Mouse (Mus musculus) kidney, embryonic 15.5 days (tissue): ENCODE data around the gene Manba. TPM values are rescaled to one million over a fixed set of nuclear protein-coding genes. Genes with fewer than 3 reads are reported as not detected.
A peak's percentile ranks its signal among the peaks of the same experiment; 100 is the strongest.

Source experiments
- ATAC-seq: fragments of 200-750 bp; cut with Nextera tagmentation; replicated peaks from 2 replicates; pipeline ENCODE4 v1.8.0; 2017; ENCODE audit warnings: moderate TSS enrichment; ENCODE audit not compliant: low FRiP score
- H3K27ac ChIP-seq: fragments of 300-500 bp; sonication (generic); 2 replicates; pipeline ENCODE4 v1.5.1; 2015; ENCODE audit warnings: mild to moderate bottlenecking, inconsistent platforms
- H3K27me3 ChIP-seq: fragments of 300-500 bp; sonication (generic); 2 replicates; pipeline ENCODE4 v1.6.1; 2015; ENCODE audit warnings: inconsistent platforms
- H3K36me3 ChIP-seq: fragments of 300-500 bp; sonication (generic); 2 replicates; pipeline ENCODE4 v1.6.1; 2015; ENCODE audit warnings: inconsistent platforms
- H3K4me1 ChIP-seq: fragments of 300-500 bp; sonication (generic); 2 replicates; pipeline ENCODE4 v1.6.1; 2015; ENCODE audit warnings: inconsistent platforms
- H3K4me2 ChIP-seq: fragments of 300-500 bp; sonication (generic); 2 replicates; pipeline ENCODE4 v1.6.1; 2015; ENCODE audit warnings: moderate library complexity, mild to moderate bottlenecking, inconsistent platforms
- H3K4me3 ChIP-seq: fragments of 300-500 bp; sonication (generic); replicated peaks from 2 replicates; pipeline ENCODE4 v1.5.1; 2015; ENCODE audit warnings: mild to moderate bottlenecking, inconsistent platforms
- H3K9ac ChIP-seq: fragments of 300-500 bp; sonication (generic); 2 replicates; pipeline ENCODE4 v1.6.1; 2015; ENCODE audit warnings: mild to moderate bottlenecking, inconsistent platforms
- H3K9me3 ChIP-seq: fragments of 300-500 bp; sonication (generic); replicated peaks from 2 replicates; pipeline ENCODE4 v1.6.1; 2016; ENCODE audit warnings: inconsistent platforms
- WGBS: fragments of 180-500 bp; shearing (Covaris S2); methylation state at CpG from one replicate; pipeline ENCODE4 v1.1.7; 2015; ENCODE audit warnings: mixed read lengths; 5-methylcytosine and 5-hydroxymethylcytosine counted together
- polyA plus RNA-seq: library from polyadenylated mRNA; unstranded; fragments of >200 nt; fragmentation: Nextera tagmentation; extraction: Ambion mirVana; gene quantifications from 2 replicates; pipeline ENCODE4 v1.2.1, GENCODE M21; 2015

The Manba gene
- polyA plus RNA-seq, 1 experiment from 2014 or later: 24.2 TPM

DNA sequence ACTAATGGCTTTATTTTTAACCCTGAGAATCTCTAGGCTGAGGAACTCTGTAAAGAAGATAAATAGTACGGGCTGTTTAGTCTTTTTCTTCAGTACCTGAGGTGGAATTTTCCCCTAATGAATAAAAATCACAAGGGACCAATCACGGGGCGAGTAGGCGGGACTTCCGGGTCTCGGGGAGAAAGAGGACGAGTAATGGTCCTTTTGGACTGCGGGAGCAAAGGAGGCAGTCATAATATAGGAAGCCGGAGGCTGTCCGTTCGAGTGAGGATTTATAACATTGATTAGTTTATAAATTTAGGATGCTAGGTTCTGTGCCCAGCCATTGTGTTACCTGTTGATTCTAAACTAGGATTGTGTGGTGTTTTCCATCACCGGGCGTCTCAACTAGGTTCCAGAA is 86.1 kb downstream of the Manba start:
- H3K9me3 ChIP-seq: no peaks in the 10 kb centered on the region

DNA sequence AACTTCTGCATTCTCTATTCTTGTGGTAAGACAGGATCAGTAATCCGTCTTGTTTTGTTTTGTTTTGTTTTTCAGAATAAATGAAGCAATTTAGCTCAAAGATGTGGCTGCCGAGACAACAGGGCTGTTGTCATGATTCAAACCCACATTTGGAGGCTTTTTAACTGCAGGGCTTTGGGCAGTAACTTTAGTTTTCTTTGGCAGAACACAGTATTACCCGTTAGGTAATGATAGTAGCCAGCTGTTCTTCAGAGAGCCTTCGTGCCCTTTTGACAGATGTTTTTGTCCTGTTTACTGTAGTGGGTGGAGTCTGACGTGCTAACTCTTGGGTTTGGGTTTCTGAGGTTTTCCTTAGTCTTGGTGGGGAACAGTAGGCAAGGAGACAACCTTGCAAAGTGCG is 87.6 kb downstream of the Manba start:
- no peaks in the 10 kb centered on the region for H3K9me3 ChIP-seq
- H3K36me3 ChIP-seq: peaks cover 5% of the 10 kb centered on the region; the same call in 1 of the 2 replicates
- no peak overlapping the region for H3K4me2 ChIP-seq
- peaks cover 15% of the 10 kb centered on the region; the same call in 1 of the 2 replicates for H3K4me1 ChIP-seq
- H3K9ac ChIP-seq: no peak overlapping the region
- WGBS: 41% methylated on average over 6 of the region's 6 CpGs
- no peaks in the 10 kb centered on the region for H3K27me3 ChIP-seq
- no peak for ATAC-seq
- H3K4me3 ChIP-seq: no peak overlapping the region
- no peak overlapping the region for H3K27ac ChIP-seq

More for the DNA sequence above, 86.1 kb downstream of the Manba start:
- peak overlapping the region; percentile 31 for H3K4me2 ChIP-seq
- H3K4me1 ChIP-seq: peaks cover 15% of the 10 kb centered on the region; the same call in 1 of the 2 replicates
- WGBS: 64% methylated on average over 13 of the region's 13 CpGs
- no peak for ATAC-seq
- no peaks in the 10 kb centered on the region for H3K27me3 ChIP-seq
- peaks cover 5% of the 10 kb centered on the region; the same call in 1 of the 2 replicates for H3K36me3 ChIP-seq
- 0 out of 2 replicates have a peak overlapping the region, but pooled peaks have one; percentile 18 for H3K27ac ChIP-seq
- H3K4me3 ChIP-seq: no peak overlapping the region
- H3K9ac ChIP-seq: no peak overlapping the region

DNA sequence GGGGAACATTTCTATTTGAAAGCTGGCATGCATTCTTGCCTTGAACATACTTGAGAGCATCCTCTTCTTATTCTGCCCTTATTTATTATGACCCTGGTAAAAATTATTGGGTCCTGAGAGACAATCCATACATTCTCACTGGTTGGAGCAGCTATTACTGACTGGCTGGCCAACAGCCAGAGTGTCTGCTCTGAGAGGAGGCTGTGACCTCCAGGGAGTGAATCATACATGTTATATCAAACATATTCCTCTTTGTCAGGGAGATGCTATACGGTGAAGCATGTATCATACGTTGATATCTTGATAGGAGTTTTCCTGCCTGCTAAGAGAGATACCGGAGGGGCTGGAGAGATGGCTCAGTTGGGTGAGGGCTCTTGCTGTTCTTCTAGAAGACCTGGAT is 89.7 kb downstream of the Manba start:
- Histone ChIP-seq H3K4me3 (no peak overlapping the region), H3K9me3 (no peaks in the 10 kb centered on the region), H3K36me3 (peaks cover 4% of the 10 kb centered on the region; the same call in 1 of the 2 replicates), H3K4me1 (peaks cover 28% of the 10 kb centered on the region), H3K27ac (no peak overlapping the region), H3K4me2 (no peak overlapping the region), H3K27me3 (no peaks in the 10 kb centered on the region), H3K9ac (no peak overlapping the region)
- 75% methylated on average over 3 of the region's 3 CpGs for WGBS
- no peak for ATAC-seq

DNA sequence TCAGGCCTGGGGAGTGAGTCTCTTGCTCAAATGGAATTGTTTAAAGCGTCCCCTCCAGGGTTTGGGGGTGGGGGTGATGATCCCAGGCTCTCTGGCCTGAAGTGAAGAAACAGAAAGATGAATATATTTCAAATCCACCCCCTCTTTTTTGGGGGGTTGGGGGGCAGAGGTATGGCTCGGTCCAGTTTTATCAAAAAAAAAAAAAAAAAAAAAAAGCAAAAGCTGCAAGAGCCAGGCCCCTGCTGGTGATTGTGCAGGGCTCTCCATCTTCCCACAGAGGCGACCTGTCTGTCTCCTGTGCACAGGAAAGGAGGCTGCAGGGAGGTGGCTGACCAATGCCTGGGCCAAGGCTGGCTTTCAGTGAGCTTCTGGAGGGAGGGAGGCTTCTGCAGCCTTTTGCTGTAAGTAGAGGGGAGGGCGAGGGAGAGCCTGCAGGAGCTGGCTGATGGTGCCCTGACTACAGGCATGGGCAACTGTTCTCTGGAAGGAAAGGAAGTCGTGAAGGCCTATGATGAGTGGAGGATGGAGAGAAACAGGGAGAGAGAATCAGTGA is 93.3 kb downstream of the Manba start:
- Histone ChIP-seq H3K4me3 (no peak overlapping the region), H3K27me3 (no peaks in the 10 kb centered on the region), H3K4me1 (peaks cover 32% of the 10 kb centered on the region), H3K36me3 (peaks cover 5% of the 10 kb centered on the region), H3K9me3 (no peaks in the 10 kb centered on the region), H3K9ac (no peak overlapping the region), H3K4me2 (no peak overlapping the region), H3K27ac (no peak overlapping the region)
- WGBS: 64% methylated on average over 5 of the region's 5 CpGs
- ATAC-seq: no peak

DNA sequence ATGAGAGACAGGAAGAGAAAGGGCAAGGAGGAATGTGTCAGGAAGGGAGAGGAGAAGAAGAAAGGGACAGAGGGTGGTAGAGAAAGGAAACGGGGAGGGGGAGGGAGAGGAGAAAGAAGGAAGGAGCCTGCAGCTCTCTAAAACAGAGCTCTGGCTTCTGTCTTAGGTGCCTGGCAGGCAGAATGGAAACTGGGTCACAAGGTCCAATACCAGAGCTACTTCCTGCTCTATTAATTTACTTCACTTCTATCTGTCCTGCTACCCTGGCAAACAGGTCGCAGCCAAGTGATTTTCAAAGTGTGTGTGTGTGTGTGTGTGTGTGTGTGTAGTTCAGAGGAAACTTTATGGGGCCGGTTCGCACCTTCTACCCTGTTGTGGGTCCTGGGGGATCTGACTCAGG is 93.8 kb downstream of the Manba start:
- Histone ChIP-seq H3K36me3 (peaks cover 11% of the 10 kb centered on the region), H3K4me3 (no peak overlapping the region), H3K27me3 (no peaks in the 10 kb centered on the region), H3K4me1 (peaks cover 30% of the 10 kb centered on the region), H3K9ac (no peak overlapping the region), H3K27ac (no peak overlapping the region), H3K9me3 (no peaks in the 10 kb centered on the region), H3K4me2 (no peak overlapping the region)
- ATAC-seq: no peak
- WGBS: 44% methylated on average over 4 of the region's 4 CpGs

DNA sequence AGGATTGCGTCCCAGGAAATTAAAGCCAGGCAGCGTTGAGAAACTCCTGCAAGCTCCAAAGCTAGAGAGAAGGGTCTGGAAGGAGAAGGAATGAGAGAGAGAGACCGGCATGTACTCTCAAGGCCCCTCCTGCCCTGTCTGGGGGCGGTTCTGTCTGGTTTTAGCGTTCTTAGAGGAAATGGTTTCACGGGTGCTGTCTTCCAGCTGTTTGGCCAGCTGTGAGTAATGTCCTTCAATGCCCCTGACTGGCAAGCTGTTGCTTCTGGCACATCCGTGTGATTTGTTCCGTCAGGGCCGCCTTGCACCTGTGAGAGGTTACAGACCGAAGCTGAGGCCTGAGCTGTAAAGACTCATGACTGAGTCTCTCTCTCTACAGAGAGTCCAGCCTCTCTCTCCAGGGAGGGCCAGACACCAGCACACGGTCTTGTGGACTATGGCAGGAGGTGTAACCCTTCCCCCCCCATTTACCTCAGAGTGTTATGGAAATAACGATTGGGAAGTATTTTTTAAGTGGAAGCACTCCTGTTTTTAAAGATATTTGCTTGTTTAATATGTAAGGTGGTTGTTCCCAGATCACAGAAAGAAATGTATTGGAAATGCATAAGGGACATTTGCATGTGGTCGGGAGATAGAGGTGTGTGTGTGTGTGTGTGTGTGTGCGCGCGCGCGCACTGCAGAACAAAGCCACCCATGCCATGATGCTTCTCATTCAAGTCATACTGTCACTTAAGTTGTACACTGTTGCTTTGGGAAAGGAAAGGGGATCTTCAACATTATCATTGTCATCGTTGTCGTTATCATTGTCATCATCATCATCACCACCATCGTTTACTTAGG is 95.2 kb downstream of the Manba start:
- Histone ChIP-seq H3K9me3 (no peaks in the 10 kb centered on the region), H3K4me3 (no peak overlapping the region), H3K27ac (no peak overlapping the region), H3K4me1 (peaks cover 27% of the 10 kb centered on the region), H3K4me2 (no peak overlapping the region), H3K27me3 (no peaks in the 10 kb centered on the region), H3K36me3 (peaks cover 22% of the 10 kb centered on the region), H3K9ac (no peak overlapping the region)
- 56% methylated on average over 21 of the region's 21 CpGs for WGBS
- peak; percentile 36; the same call in 1 of the 2 replicates for ATAC-seq

DNA sequence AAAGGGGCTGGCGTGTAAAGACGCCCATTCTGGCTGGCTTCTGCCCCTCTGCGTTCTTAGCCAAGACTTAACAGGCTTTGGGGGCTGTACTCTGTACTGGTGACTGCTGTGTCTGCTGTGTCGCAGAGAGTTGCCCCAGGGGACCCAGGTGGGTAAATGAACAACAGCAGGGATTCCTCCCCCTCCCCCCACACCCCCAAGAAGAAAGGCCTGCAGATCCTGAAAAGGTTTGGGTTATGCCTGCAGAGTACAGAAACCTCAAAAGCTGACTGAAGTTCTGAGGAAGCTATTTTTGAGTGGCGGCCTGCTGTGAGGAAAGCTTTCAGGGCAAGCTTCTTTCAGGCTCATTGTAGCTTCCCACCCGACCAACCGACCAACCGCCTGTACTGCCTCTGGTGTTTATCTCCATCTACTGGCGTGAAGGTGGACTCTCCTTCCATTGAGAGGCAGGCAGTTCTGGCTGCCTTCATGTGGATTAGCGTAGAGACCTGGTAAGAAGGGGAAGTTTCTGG is 96.3 kb downstream of the Manba start:
- ATAC-seq: peak; percentile 59; the same call in 1 of the 2 replicates
- Histone ChIP-seq H3K4me1 (peaks cover 27% of the 10 kb centered on the region), H3K9ac (no peak overlapping the region), H3K27me3 (no peaks in the 10 kb centered on the region), H3K9me3 (no peaks in the 10 kb centered on the region), H3K4me2 (no peak overlapping the region), H3K4me3 (no peak overlapping the region), H3K36me3 (peaks cover 28% of the 10 kb centered on the region), H3K27ac (no peak overlapping the region)
- 35% methylated on average over 10 of the region's 10 CpGs for WGBS

DNA sequence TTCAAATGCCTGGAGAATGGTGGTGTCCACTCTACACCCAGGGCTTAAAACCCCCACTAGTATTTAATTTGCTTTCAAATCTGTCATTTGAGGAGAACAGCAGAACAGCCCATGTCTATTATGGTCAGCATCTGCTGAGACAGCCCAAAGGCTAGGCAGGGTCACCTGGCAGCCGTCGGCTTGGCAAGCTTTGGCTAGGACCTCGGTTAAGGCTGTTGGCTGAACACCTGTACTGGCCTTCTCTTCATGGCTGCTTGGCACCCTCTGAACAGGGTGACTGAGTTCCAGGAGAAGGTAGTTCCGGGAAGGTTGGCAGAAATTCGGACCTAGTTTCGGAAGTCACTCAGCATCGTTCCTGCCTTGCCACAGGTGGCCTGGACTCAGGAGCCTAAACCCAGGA is 96.8 kb downstream of the Manba start:
- H3K36me3 ChIP-seq: peaks cover 34% of the 10 kb centered on the region
- ATAC-seq: no peak
- no peaks in the 10 kb centered on the region for H3K9me3 ChIP-seq
- no peaks in the 10 kb centered on the region for H3K27me3 ChIP-seq
- H3K4me3 ChIP-seq: no peak overlapping the region
- H3K4me2 ChIP-seq: no peak overlapping the region
- 94% methylated on average over 7 of the region's 7 CpGs for WGBS
- no peak overlapping the region for H3K9ac ChIP-seq
- peaks cover 27% of the 10 kb centered on the region for H3K4me1 ChIP-seq
- no peak overlapping the region for H3K27ac ChIP-seq

DNA sequence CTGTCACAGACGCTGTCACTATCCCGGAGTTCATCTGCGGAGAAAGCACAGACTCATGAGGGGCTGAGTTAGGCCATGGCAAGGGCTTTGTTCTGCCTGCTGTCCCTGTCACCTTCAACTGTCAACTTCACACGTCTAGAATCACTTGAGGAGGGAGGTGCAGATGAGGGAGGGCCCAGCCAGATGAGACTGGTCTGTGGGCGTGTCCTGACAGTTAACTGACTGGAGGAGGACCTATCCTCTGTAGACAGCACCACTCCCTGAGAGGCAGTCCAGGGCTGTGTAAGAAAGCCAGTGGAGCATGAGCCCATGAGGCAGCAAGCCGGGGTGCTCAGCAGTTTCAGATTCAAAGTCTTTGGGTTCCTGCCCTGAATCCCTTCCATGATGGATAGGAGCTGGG is 100.1 kb downstream of the Manba start:
- WGBS: 34% methylated on average over 6 of the region's 6 CpGs
- H3K4me3 ChIP-seq: no peak overlapping the region
- peak; percentile 90 for ATAC-seq
- H3K4me2 ChIP-seq: no peak overlapping the region
- H3K27me3 ChIP-seq: no peaks in the 10 kb centered on the region
- no peak overlapping the region for H3K27ac ChIP-seq
- peaks cover 65% of the 10 kb centered on the region for H3K36me3 ChIP-seq
- peaks cover 10% of the 10 kb centered on the region for H3K4me1 ChIP-seq
- H3K9ac ChIP-seq: no peak overlapping the region
- H3K9me3 ChIP-seq: no peaks in the 10 kb centered on the region

DNA sequence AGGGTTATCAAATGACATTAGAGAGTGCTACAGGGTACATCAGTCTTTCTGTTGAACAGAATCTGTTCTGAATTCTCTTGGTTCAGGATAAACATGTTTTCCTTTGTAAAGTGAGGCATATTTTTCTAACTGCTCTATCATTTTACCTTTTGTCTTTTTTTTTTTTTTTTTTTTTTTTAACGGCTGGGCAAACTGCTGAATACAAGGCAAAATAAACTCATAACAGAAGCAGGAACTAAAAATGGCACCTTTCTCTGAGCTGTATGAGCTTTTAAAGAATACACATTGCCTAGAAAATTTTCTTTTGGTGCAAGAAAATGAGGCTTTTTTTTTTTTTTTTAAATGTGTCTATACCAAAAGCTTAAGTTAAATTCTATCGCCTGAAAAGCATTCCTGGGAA is 100.6 kb downstream of the Manba start:
- H3K36me3 ChIP-seq: peaks cover 71% of the 10 kb centered on the region

DNA sequence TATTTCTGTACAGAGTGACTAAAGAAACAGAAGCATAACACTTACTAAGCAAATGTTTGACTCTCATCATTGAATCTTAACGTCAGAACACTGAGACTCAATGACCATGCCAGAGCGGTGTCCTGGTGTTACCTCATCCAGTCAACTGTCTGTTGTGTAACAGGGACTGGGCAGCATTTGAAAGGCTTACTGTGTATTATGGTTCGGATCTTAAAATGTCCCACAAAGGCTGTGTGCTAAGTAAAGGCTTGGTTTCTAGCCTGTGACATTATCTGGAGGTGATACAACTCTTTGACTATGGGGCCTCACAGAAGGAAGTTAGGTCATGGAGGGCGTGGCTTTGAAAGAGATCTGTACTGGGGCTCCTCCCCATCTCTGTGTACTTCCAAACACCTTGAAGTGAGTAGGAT is 101.1 kb downstream of the Manba start:
- Histone ChIP-seq H3K27ac (no peak overlapping the region), H3K9me3 (no peaks in the 10 kb centered on the region), H3K27me3 (no peaks in the 10 kb centered on the region), H3K4me1 (peaks cover 6% of the 10 kb centered on the region), H3K4me2 (no peak overlapping the region), H3K4me3 (no peak overlapping the region), H3K9ac (no peak overlapping the region), H3K36me3 (peaks cover 75% of the 10 kb centered on the region)
- no peak for ATAC-seq
- 87% methylated on average over 4 of the region's 4 CpGs for WGBS

More for the DNA sequence above, 100.6 kb downstream of the Manba start:
- Histone ChIP-seq H3K27me3 (no peaks in the 10 kb centered on the region), H3K9ac (no peak overlapping the region), H3K4me1 (peaks cover 8% of the 10 kb centered on the region), H3K4me3 (no peak overlapping the region), H3K4me2 (no peak overlapping the region), H3K27ac (no peak overlapping the region), H3K9me3 (no peaks in the 10 kb centered on the region)
- no peak for ATAC-seq
- WGBS: 78% methylated on average over 2 of the region's 2 CpGs

DNA sequence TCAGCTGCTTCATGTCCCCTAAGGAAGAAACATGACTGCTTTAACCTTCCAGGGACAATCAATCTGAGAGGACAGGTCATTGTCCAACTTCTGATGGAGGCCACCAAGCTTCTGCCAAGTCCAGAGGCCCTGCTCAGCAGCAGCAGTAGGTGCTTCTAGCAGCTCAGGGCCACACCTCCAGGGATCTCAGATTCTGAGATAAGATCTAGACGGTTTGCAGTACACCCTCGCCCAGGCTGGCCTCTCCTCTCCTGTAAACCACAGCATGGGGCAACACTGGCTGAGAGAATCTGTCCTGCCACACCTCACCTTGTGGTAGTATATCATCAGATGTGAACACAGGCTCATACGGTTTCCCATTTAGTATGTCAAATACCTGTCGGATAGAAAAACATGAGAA is 105.1 kb downstream of the Manba start:
- no peak overlapping the region for H3K27ac ChIP-seq
- peaks cover 89% of the 10 kb centered on the region for H3K36me3 ChIP-seq
- no peak for ATAC-seq
- no peaks in the 10 kb centered on the region for H3K9me3 ChIP-seq
- no peak overlapping the region for H3K4me3 ChIP-seq
- H3K4me1 ChIP-seq: no peaks in the 10 kb centered on the region
- no peak overlapping the region for H3K4me2 ChIP-seq
- H3K27me3 ChIP-seq: no peaks in the 10 kb centered on the region
- no peak overlapping the region for H3K9ac ChIP-seq
- 62% methylated on average over 4 of the region's 4 CpGs for WGBS
